Mouse (Mus musculus) C2C12 (cell line): ENCODE measurements around the gene Mettl26. TPM values are rescaled to one million over a fixed set of nuclear protein-coding genes. Genes with fewer than 3 reads are reported as not detected.

ENCODE experiments used
- H3K27me3 ChIP-seq: one replicate; pipeline ENCODE4 v1.6.1; 2011; ENCODE audit not compliant: control insufficient read depth, insufficient read depth, insufficient read length
- H3K36me3 ChIP-seq: one replicate; pipeline ENCODE4 v1.6.1; 2011; ENCODE audit not compliant: control insufficient read depth, insufficient read depth
- H3K4me3 ChIP-seq: one replicate; pipeline ENCODE4 v1.5.1; 2011; ENCODE audit warnings: mild to moderate bottlenecking, control low read depth; ENCODE audit not compliant: poor library complexity, insufficient read depth, severe bottlenecking
- H3K79me2 ChIP-seq: one replicate; pipeline ENCODE4 v1.6.1; 2011; ENCODE audit not compliant: control insufficient read depth, insufficient read depth
- H3K79me3 ChIP-seq: one replicate; pipeline ENCODE4 v1.6.1; 2011; ENCODE audit warnings: low read depth, control low read depth
- H3ac ChIP-seq: one replicate; pipeline ENCODE3; 2011; ENCODE audit warnings: low read depth; ENCODE audit not compliant: control insufficient read depth, insufficient read length
- CEBPB ChIP-seq: IDR thresholded peaks from one replicate; pipeline ENCODE4 v1.6.1; 2011; ENCODE audit warnings: low read depth, mild to moderate bottlenecking, control low read depth, moderate library complexity
- CTCF ChIP-seq: IDR thresholded peaks from one replicate; pipeline ENCODE4 v1.5.1; 2011; ENCODE audit not compliant: control insufficient read depth, insufficient read depth, insufficient read length
- FOSL1 ChIP-seq: IDR thresholded peaks from one replicate; pipeline ENCODE4 v1.8.0; 2011; ENCODE audit warnings: mild to moderate bottlenecking, low read length; ENCODE audit not compliant: poor library complexity, insufficient read depth, severe bottlenecking
- MAX ChIP-seq: IDR thresholded peaks from one replicate; pipeline ENCODE4 v1.6.1; 2011; ENCODE audit warnings: mild to moderate bottlenecking, control low read depth
- MYOD1 ChIP-seq: IDR thresholded peaks from one replicate; pipeline ENCODE4 v1.6.1; 2011; ENCODE audit warnings: low read depth; ENCODE audit not compliant: control insufficient read depth, insufficient read length
- MYOG ChIP-seq: IDR thresholded peaks from one replicate; pipeline ENCODE4 v1.6.1; 2011; ENCODE audit not compliant: control insufficient read depth, insufficient read length; ENCODE audit errors: extremely low read depth
- USF1 ChIP-seq: IDR thresholded peaks from one replicate; pipeline ENCODE4 v1.6.1; 2011; ENCODE audit warnings: low read depth, mild to moderate bottlenecking, control low read depth, moderate library complexity
- polyA plus RNA-seq: library from polyadenylated mRNA; unstranded; fragments of >200 nt; fragmentation: generic; extraction: Trizol; gene quantifications from one replicate; pipeline ENCODE4 v1.2.1, GENCODE M21; 2012; ENCODE audit warnings: missing spikeins

The Mettl26 gene
- polyA plus RNA-seq, 1 experiment, result 25.0 TPM

DNA sequence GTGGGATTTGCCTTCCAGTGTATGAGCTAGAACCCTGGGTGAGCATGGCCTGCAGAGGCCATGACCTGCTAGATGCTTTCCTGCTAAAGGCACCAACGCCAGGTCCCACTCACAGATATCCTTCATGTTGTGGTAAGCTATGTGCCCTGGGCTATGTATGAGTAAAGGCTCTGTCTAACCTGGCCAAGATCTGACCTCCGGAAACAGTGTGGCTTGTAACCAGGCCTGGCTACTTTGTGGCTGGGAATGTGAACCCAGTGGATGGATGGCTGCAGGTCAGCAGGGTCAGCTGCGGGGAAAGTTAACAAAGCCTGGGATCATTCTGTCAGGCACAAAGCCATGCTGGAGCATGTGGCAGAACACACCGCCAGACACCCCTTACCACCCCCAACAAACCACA, 6.8 kb downstream of the Mettl26 start:
- Histone ChIP-seq H3ac (no peak overlapping the region), H3K27me3 (no peaks in the 10 kb centered on the region), H3K79me2 (peaks cover under 1% of the 10 kb centered on the region), H3K79me3 (no peaks in the 10 kb centered on the region), H3K36me3 (peaks cover 17% of the 10 kb centered on the region), H3K4me3 (no peak overlapping the region)
- TF ChIP-seq MYOD1 (no peak), USF1 (no peak), FOSL1 (no peak), CTCF (no peak), MYOG (no peak), CEBPB (no peak), MAX (no peak)

DNA sequence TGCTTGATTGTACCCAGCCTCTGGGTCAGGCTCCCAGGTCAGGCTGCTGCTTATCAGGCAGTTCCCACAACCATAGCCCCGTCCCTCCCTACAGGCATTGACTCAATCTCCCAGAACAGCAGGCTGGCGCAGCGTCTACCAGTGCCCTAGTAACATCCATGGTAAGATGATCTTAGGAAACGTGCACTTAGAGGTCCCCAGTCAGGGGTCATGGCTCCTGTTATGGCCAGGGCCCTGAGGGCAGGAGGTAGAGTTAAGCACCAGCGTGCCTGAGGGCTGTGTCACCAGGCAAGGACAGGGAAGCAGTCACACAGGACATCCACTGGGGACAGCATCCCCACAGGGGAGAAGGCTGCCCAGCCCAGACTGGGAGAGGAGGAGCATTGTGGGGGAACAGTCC, 7.4 kb downstream of the Mettl26 start:
- no peaks in the 10 kb centered on the region for H3K27me3 ChIP-seq
- peaks cover 17% of the 10 kb centered on the region for H3K36me3 ChIP-seq
- TF ChIP-seq MAX (no peak), CEBPB (no peak)
- H3K4me3 ChIP-seq, result no peak overlapping the region
- H3K79me2 ChIP-seq, result no peaks in the 10 kb centered on the region
- H3K79me3 ChIP-seq, result no peaks in the 10 kb centered on the region
- no peak overlapping the region for H3ac ChIP-seq

DNA sequence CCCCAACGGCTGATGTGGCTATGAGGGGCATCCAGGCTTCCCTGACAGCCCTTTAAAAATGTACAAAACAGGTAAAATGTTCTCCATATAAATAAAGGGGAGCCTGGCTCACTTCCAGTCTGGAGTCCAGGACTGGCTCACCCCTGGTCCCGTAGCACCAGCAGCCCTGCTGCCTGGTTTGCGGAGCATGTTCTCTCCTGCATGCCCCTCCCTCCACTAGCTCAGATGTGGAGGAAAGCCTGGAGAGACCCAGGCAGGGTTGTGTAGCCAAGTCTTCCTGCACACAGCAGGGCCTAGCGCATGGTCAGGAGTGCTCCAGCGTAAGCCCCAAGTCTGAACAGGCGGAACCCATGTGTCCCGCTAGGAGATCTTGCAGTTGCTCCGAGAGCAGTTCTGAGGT, 8.4 kb downstream of the Mettl26 start:
- Histone ChIP-seq H3K27me3 (no peaks in the 10 kb centered on the region), H3K79me3 (no peaks in the 10 kb centered on the region), H3K36me3 (peaks cover 16% of the 10 kb centered on the region), H3ac (no peak overlapping the region), H3K79me2 (no peaks in the 10 kb centered on the region), H3K4me3 (no peak overlapping the region)
- TF ChIP-seq MAX, result no peak
- no peak for TF ChIP-seq USF1
- TF ChIP-seq MYOD1, result no peak
- TF ChIP-seq CTCF, result no peak
- no peak for TF ChIP-seq MYOG
- no peak for TF ChIP-seq CEBPB

DNA sequence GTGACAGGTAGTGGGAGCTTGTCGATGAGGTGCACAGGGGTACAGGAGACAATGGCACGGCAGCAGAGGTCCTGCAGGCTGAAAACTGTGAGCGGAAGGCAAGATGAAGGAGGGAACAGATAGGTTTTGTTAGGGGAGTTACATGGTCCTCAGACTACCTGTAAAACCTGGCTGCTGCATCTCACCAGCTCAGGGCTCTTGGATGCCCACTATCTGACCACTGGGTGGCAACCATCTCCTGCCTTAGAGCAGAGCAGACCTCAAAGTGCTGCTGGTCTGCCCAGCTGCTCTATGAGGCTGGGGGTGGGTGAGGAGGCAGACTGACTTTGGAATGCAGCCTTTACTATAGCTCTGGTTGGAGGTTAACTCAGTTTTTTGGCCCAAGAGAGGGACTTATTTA, 8.9 kb downstream of the Mettl26 start:
- Histone ChIP-seq H3K27me3 (no peaks in the 10 kb centered on the region), H3K36me3 (peaks cover 13% of the 10 kb centered on the region), H3K4me3 (no peak overlapping the region), H3K79me2 (no peaks in the 10 kb centered on the region), H3ac (no peak overlapping the region), H3K79me3 (no peaks in the 10 kb centered on the region)
- no peak for TF ChIP-seq MYOG
- TF ChIP-seq USF1, result no peak
- no peak for TF ChIP-seq CEBPB
- no peak for TF ChIP-seq MYOD1
- TF ChIP-seq CTCF, result no peak
- TF ChIP-seq FOSL1, result no peak
- no peak for TF ChIP-seq MAX

DNA sequence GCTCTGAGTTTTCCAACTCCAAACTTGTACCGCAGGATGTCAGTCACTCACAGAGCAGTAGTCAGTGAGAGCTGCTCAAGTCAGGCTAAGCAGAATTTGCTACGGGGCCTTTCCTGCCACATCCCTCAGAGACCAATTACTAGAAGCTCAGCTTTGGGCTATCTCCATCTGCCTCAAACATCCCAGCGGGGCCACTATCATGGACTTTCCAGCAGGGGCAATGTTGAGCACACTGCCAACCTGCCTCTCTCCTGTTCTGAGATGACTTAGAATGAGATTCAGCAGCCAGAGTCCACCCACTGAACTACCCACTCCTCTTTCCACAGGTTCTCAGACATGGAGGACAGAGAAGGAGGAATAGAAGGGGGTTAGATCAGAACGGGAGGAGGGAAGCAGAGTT, 10.8 kb downstream of the Mettl26 start:
- H3K79me3 ChIP-seq, result no peaks in the 10 kb centered on the region
- H3ac ChIP-seq, result no peak overlapping the region
- H3K4me3 ChIP-seq, result no peak overlapping the region
- no peak for TF ChIP-seq MYOD1
- no peak for TF ChIP-seq CEBPB
- no peak for TF ChIP-seq FOSL1
- TF ChIP-seq MYOG, result no peak
- no peak for TF ChIP-seq CTCF
- no peak for TF ChIP-seq MAX
- no peak for TF ChIP-seq USF1
- no peaks in the 10 kb centered on the region for H3K27me3 ChIP-seq
- no peaks in the 10 kb centered on the region for H3K79me2 ChIP-seq
- peaks cover 13% of the 10 kb centered on the region for H3K36me3 ChIP-seq

DNA sequence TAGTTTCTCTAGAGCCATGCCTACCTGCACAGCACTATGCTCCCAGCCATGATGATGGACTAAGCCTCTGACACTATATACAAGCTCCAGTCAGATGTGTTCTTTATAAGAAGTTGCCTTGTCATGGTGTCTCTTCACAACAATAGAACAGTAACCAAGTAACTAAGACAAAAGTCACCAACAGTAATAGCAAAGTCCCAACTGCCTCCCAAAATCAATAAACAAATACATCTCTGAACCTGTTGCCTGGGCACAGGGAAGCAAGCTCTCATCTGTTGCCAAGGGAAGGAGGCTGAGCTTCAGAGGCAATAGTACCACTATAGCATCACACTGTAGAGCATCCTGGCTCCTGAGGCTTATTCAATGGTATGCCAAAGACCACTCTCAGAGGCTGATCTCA, 11.9 kb downstream of the Mettl26 start:
- H3ac ChIP-seq, result no peak overlapping the region
- H3K27me3 ChIP-seq, result no peaks in the 10 kb centered on the region
- H3K4me3 ChIP-seq, result no peak overlapping the region
- no peak for TF ChIP-seq MYOD1
- no peak for TF ChIP-seq CEBPB
- no peak for TF ChIP-seq MAX
- TF ChIP-seq FOSL1, result no peak
- TF ChIP-seq USF1, result no peak
- no peak for TF ChIP-seq CTCF
- no peak for TF ChIP-seq MYOG
- H3K36me3 ChIP-seq, result peaks cover 8% of the 10 kb centered on the region
- H3K79me2 ChIP-seq, result no peaks in the 10 kb centered on the region
- H3K79me3 ChIP-seq, result no peaks in the 10 kb centered on the region

DNA sequence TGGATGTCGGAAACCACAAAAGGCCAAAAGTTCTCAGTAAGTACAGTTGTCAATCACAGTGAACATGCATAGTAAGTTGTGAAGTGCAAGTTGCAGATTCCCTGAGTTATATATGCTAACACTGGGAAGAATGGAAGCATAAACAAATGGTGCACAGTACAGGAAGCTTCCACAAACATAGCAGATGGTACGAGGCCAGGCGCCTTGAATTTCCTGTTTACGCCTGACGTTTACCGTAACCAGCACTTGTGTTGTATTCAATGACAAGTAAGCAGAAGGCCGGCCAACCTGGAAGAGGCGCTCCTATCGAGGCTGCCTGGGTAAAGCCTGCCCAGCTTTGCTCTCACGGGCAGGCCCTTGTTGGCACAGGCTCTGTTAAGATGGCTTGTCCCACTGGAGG, 12.6 kb downstream of the Mettl26 start:
- H3K27me3 ChIP-seq, result no peaks in the 10 kb centered on the region
- H3ac ChIP-seq, result no peak overlapping the region
- no peak overlapping the region for H3K4me3 ChIP-seq
- no peaks in the 10 kb centered on the region for H3K79me2 ChIP-seq
- no peaks in the 10 kb centered on the region for H3K79me3 ChIP-seq
- peaks cover 8% of the 10 kb centered on the region for H3K36me3 ChIP-seq
- TF ChIP-seq USF1, result no peak
- TF ChIP-seq MAX, result no peak
- TF ChIP-seq CTCF, result no peak
- no peak for TF ChIP-seq MYOG
- no peak for TF ChIP-seq MYOD1
- TF ChIP-seq CEBPB, result no peak
- no peak for TF ChIP-seq FOSL1
